Mouse (Mus musculus) stomach, embryonic 16.5 days (tissue): Measurements from ENCODE around the gene Ttll2. TPM values are rescaled to one million over a fixed set of nuclear protein-coding genes. Genes with fewer than 3 reads are reported as not detected.
"Not testable (repeated sequence)": the region's sequence is repeated elsewhere in the genome, so short reads cannot be mapped to it uniquely, and the experiment has no call there.

Source experiments
- ATAC-seq: fragments of 200-750 bp; cut with Nextera tagmentation; 2 replicates; pipeline ENCODE4 v1.8.0; 2017; ENCODE audit warnings: moderate number of reproducible peaks, moderate TSS enrichment; ENCODE audit not compliant: insufficient read depth, low FRiP score
- H3K27ac ChIP-seq: fragments of 300-500 bp; sonication (generic); 2 replicates; pipeline ENCODE4 v1.5.1; 2014; ENCODE audit warnings: low read length
- H3K27me3 ChIP-seq: fragments of 300-500 bp; sonication (generic); 2 replicates; pipeline ENCODE4 v1.6.1; 2014; ENCODE audit warnings: low read length, control low read depth, mixed read lengths; ENCODE audit not compliant: control insufficient read depth, insufficient read depth
- H3K36me3 ChIP-seq: fragments of 300-500 bp; sonication (generic); 2 replicates; pipeline ENCODE4 v1.6.1; 2014; ENCODE audit warnings: low read length; ENCODE audit not compliant: control insufficient read depth, insufficient read depth
- H3K4me1 ChIP-seq: fragments of 300-500 bp; sonication (generic); 2 replicates; pipeline ENCODE4 v1.6.1; 2014; ENCODE audit warnings: low read length, control low read depth, mixed read lengths; ENCODE audit not compliant: control insufficient read depth, insufficient read depth
- H3K4me2 ChIP-seq: fragments of 300-500 bp; sonication (generic); 2 replicates; pipeline ENCODE4 v1.6.1; 2014; ENCODE audit warnings: low read depth, low read length, mixed read lengths
- H3K4me3 ChIP-seq: fragments of 300-500 bp; sonication (generic); replicated peaks from 2 replicates; pipeline ENCODE4 v1.5.1; 2014; ENCODE audit warnings: mild to moderate bottlenecking, low read length
- H3K9ac ChIP-seq: fragments of 300-500 bp; sonication (generic); 2 replicates; pipeline ENCODE4 v1.6.1; 2014; ENCODE audit warnings: low read length
- H3K9me3 ChIP-seq: fragments of 300-500 bp; sonication (generic); replicated peaks from 2 replicates; pipeline ENCODE4 v1.6.1; 2016; ENCODE audit warnings: low read length, control low read depth; ENCODE audit not compliant: control insufficient read depth
- WGBS: fragments of 180-500 bp; shearing (Covaris S2); extraction: QIAGEN DNeasy Blood & Tissue Kit; methylation state at CpG from one replicate; pipeline ENCODE4 v1.1.7; 2014; 5-methylcytosine and 5-hydroxymethylcytosine counted together
- polyA plus RNA-seq: library from polyadenylated mRNA; unstranded; fragments of >200 nt; fragmentation: Nextera tagmentation; extraction: Ambion mirVana; gene quantifications from 2 replicates; pipeline ENCODE4 v1.2.1, GENCODE M21; 2015

Ttll2 gene
- polyA plus RNA-seq, 1 experiment from 2014 or later = not detected

- H3K27ac ChIP-seq, H3K4me3 ChIP-seq, H3K27me3 ChIP-seq, H3K9ac ChIP-seq, H3K36me3 ChIP-seq, H3K4me1 ChIP-seq, H3K4me2 ChIP-seq, ATAC-seq, H3K9me3 ChIP-seq: not testable (repeated sequence)
- WGBS = 29% methylated on average over 3 of the region's 7 CpGs
Measured at GRCm38 (mm10) chr17:7366676-7367374, 14.3 kb upstream of the Ttll2 start.

- no CpG with 5 or more reads among the region's 1 CpGs for WGBS
- H3K4me2 ChIP-seq, H3K9ac ChIP-seq, ATAC-seq, H3K4me3 ChIP-seq, H3K4me1 ChIP-seq, H3K36me3 ChIP-seq, H3K9me3 ChIP-seq, H3K27ac ChIP-seq, H3K27me3 ChIP-seq: not testable (repeated sequence)
Measured at GRCm38 (mm10) chr17:7366265-7366664, 13.8 kb upstream of the Ttll2 start.

- ATAC-seq = not testable (repeated sequence)
Measured at GRCm38 (mm10) chr17:7365615-7366014, 13.1 kb upstream of the Ttll2 start.

GRCm38 (mm10) chr17:7360749-7361465, 8.4 kb upstream of the Ttll2 start:
- H3K27ac ChIP-seq, ATAC-seq, H3K9me3 ChIP-seq, H3K36me3 ChIP-seq, H3K9ac ChIP-seq, H3K4me2 ChIP-seq, H3K4me1 ChIP-seq, H3K27me3 ChIP-seq, H3K4me3 ChIP-seq: not testable (repeated sequence)
- 79% methylated on average over 9 of the region's 9 CpGs for WGBS

More at GRCm38 (mm10) chr17:7365615-7366014, 13.1 kb upstream of the Ttll2 start:
- H3K9me3 ChIP-seq, H3K9ac ChIP-seq, H3K4me2 ChIP-seq, H3K4me1 ChIP-seq, H3K4me3 ChIP-seq, H3K36me3 ChIP-seq, H3K27me3 ChIP-seq, H3K27ac ChIP-seq: not testable (repeated sequence)
- no CpG with 5 or more reads among the region's 3 CpGs for WGBS

GRCm38 (mm10) chr17:7359806-7360205, 7.3 kb upstream of the Ttll2 start:
- not testable (repeated sequence) for H3K27me3 ChIP-seq, H3K27ac ChIP-seq, H3K36me3 ChIP-seq, ATAC-seq, H3K4me3 ChIP-seq, H3K4me1 ChIP-seq, H3K9ac ChIP-seq, H3K9me3 ChIP-seq, H3K4me2 ChIP-seq
- 68% methylated on average over 4 of the region's 4 CpGs for WGBS

- not testable (repeated sequence) for H3K4me1 ChIP-seq, H3K36me3 ChIP-seq, H3K27me3 ChIP-seq, H3K4me2 ChIP-seq, H3K4me3 ChIP-seq, H3K9me3 ChIP-seq, H3K27ac ChIP-seq, ATAC-seq, H3K9ac ChIP-seq
- 53% methylated on average over 2 of the region's 3 CpGs for WGBS
Measured at GRCm38 (mm10) chr17:7348765-7349164, 3.7 kb downstream of the Ttll2 start.

GRCm38 (mm10) chr17:7337381-7337780, 15.1 kb downstream of the Ttll2 start:
- not testable (repeated sequence) for H3K36me3 ChIP-seq, ATAC-seq, H3K4me1 ChIP-seq, H3K27me3 ChIP-seq, H3K27ac ChIP-seq, H3K4me2 ChIP-seq, H3K9me3 ChIP-seq, H3K4me3 ChIP-seq, H3K9ac ChIP-seq
- 65% methylated on average over 7 of the region's 9 CpGs for WGBS

GRCm38 (mm10) chr17:7332745-7333144, 19.8 kb downstream of the Ttll2 start:
- H3K9ac ChIP-seq, H3K27me3 ChIP-seq, ATAC-seq, H3K27ac ChIP-seq, H3K4me3 ChIP-seq, H3K4me2 ChIP-seq, H3K36me3 ChIP-seq, H3K9me3 ChIP-seq, H3K4me1 ChIP-seq: not testable (repeated sequence)
- WGBS = 66% methylated on average over 3 of the region's 5 CpGs

GRCm38 (mm10) chr17:7326415-7326814, 26.1 kb downstream of the Ttll2 start:
- H3K36me3 ChIP-seq, H3K27me3 ChIP-seq, H3K9ac ChIP-seq, ATAC-seq, H3K4me2 ChIP-seq, H3K4me3 ChIP-seq, H3K27ac ChIP-seq, H3K9me3 ChIP-seq, H3K4me1 ChIP-seq: not testable (repeated sequence)
- 31% methylated on average over 4 of the region's 8 CpGs for WGBS
